ENCODE assay signal across 8 mouse cellular contexts in genomic region chr5:21056595-21056994, GRCm38 (mm10). TPM values are rescaled to one million over a fixed set of nuclear protein-coding genes. Genes with fewer than 3 reads are reported as not detected.
DNase-seq lines count a peak whose midpoint lies in the region; ATAC-seq lines count a peak whose summit lies in the region.

No protein-coding gene starts in this region.

- ATAC-seq in lung, embryonic 15.5 days (ENCODE audit: borderline replicate concordance, extremely low read depth, low FRiP score, low TSS enrichment): no peak
- no peak for ATAC-seq in embryonic facial prominence, embryonic 14.5 days (ENCODE audit: low read depth)
- ATAC-seq in intestine, embryonic 16.5 days: no peak
- no peak for ATAC-seq in neural tube, embryonic 14.5 days (ENCODE audit: low read depth)

- 3% methylated on average over 8 of the region's 8 CpGs for WGBS in lung, embryonic 15.5 days
- WGBS in embryonic facial prominence, embryonic 14.5 days: 7% methylated on average over 8 of the region's 8 CpGs
- 7% methylated on average over 8 of the region's 8 CpGs for WGBS in intestine, embryonic 16.5 days
- WGBS in neural tube, embryonic 14.5 days: 11% methylated on average over 8 of the region's 8 CpGs

- peak overlapping the region; percentile 99 for H3K27ac ChIP-seq in lung, embryonic 15.5 days
- peak overlapping the region; percentile 97 for H3K27ac ChIP-seq in embryonic facial prominence, embryonic 14.5 days (replicated peaks; ENCODE audit: low read depth, low read length)
- H3K27ac ChIP-seq in intestine, embryonic 16.5 days (ENCODE audit: low read length): peak overlapping the region; percentile 96
- H3K27ac ChIP-seq in neural tube, embryonic 14.5 days (ENCODE audit: low read depth, low read length): peak overlapping the region; percentile 99

- peak overlapping the region; percentile 55 for H3K4me2 ChIP-seq in lung, embryonic 15.5 days
- peak overlapping the region; percentile 61 for H3K4me2 ChIP-seq in embryonic facial prominence, embryonic 14.5 days (ENCODE audit: low read depth, low read length)
- peak overlapping the region; percentile 55 for H3K4me2 ChIP-seq in intestine, embryonic 16.5 days (ENCODE audit: low read depth, low read length)
- H3K4me2 ChIP-seq in neural tube, embryonic 14.5 days (ENCODE audit: low read depth, low read length): peak overlapping the region; percentile 51

- no peaks in the 10 kb centered on the region for H3K9me3 ChIP-seq in lung, embryonic 15.5 days
- no peaks in the 10 kb centered on the region for H3K9me3 ChIP-seq in embryonic facial prominence, embryonic 14.5 days (ENCODE audit: control insufficient read depth, low read length)
- H3K9me3 ChIP-seq in intestine, embryonic 16.5 days (ENCODE audit: control insufficient read depth, low read length): no peaks in the 10 kb centered on the region
- no peaks in the 10 kb centered on the region for H3K9me3 ChIP-seq in neural tube, embryonic 14.5 days (ENCODE audit: control insufficient read depth, low read length)

- H3K27me3 ChIP-seq in lung, embryonic 15.5 days: no peaks in the 10 kb centered on the region
- H3K27me3 ChIP-seq in embryonic facial prominence, embryonic 14.5 days (replicated peaks; ENCODE audit: control insufficient read depth, insufficient read depth, low read length): no peaks in the 10 kb centered on the region
- no peaks in the 10 kb centered on the region for H3K27me3 ChIP-seq in intestine, embryonic 16.5 days (replicated peaks; ENCODE audit: control insufficient read depth, insufficient read depth, low read length)
- no peaks in the 10 kb centered on the region for H3K27me3 ChIP-seq in neural tube, embryonic 14.5 days (ENCODE audit: control insufficient read depth, insufficient read depth, low read length)

- no peaks in the 10 kb centered on the region for H3K36me3 ChIP-seq in lung, embryonic 15.5 days
- no peaks in the 10 kb centered on the region for H3K36me3 ChIP-seq in embryonic facial prominence, embryonic 14.5 days (ENCODE audit: control insufficient read depth, insufficient read depth, low read length)
- H3K36me3 ChIP-seq in intestine, embryonic 16.5 days (ENCODE audit: control insufficient read depth, insufficient read depth, low read length): no peaks in the 10 kb centered on the region
- no peaks in the 10 kb centered on the region for H3K36me3 ChIP-seq in neural tube, embryonic 14.5 days (ENCODE audit: control insufficient read depth, insufficient read depth, low read length)

- peak overlapping the region; percentile 48 for H3K9ac ChIP-seq in lung, embryonic 15.5 days
- H3K9ac ChIP-seq in embryonic facial prominence, embryonic 14.5 days (ENCODE audit: low read depth, low read length): peak overlapping the region; percentile 63
- H3K9ac ChIP-seq in intestine, embryonic 16.5 days (ENCODE audit: low read depth, low read length): peak overlapping the region; percentile 74
- peak overlapping the region; percentile 61 for H3K9ac ChIP-seq in neural tube, embryonic 14.5 days (replicated peaks; ENCODE audit: low read depth, low read length)

- H3K4me1 ChIP-seq in lung, embryonic 15.5 days: peaks cover 15% of the 10 kb centered on the region
- peaks cover 12% of the 10 kb centered on the region for H3K4me1 ChIP-seq in embryonic facial prominence, embryonic 14.5 days (ENCODE audit: control insufficient read depth, insufficient read depth, low read length)
- peaks cover 7% of the 10 kb centered on the region for H3K4me1 ChIP-seq in intestine, embryonic 16.5 days (ENCODE audit: control insufficient read depth, insufficient read depth, low read length)
- H3K4me1 ChIP-seq in neural tube, embryonic 14.5 days (ENCODE audit: control insufficient read depth, insufficient read depth, low read length): peaks cover 7% of the 10 kb centered on the region; the same call in 1 of the 2 replicates

- peak overlapping the region; percentile 99 for H3K4me3 ChIP-seq in lung, embryonic 15.5 days
- peak overlapping the region; percentile 97 for H3K4me3 ChIP-seq in embryonic facial prominence, embryonic 14.5 days (ENCODE audit: low read depth, low read length)
- peak overlapping the region; percentile 98 for H3K4me3 ChIP-seq in intestine, embryonic 16.5 days (ENCODE audit: low read length)
- H3K4me3 ChIP-seq in neural tube, embryonic 14.5 days (ENCODE audit: low read depth, low read length): peak overlapping the region; percentile 96

- no peak for DNase-seq in lung, postnatal 14 days
- no peak for DNase-seq in embryonic facial prominence, embryonic 14.5 days (ENCODE audit: low spot score)
- no peak for DNase-seq in frontal cortex, postnatal 14 days (ENCODE audit: low spot score in 2 of 2)
- DNase-seq in thymus, postnatal 14 days: no peak
- no peak for DNase-seq in testis, postnatal 10 days (ENCODE audit: low spot score)

RNA-seq across cellular contexts. Expression of gene Ptpn12, which starts 0.9 kb away (rescaled TPM):
- polyA plus RNA-seq in lung, embryonic 15.5 days (2015; fragmentation: Nextera tagmentation; extraction: Ambion mirVana): 24.3 and 27.5 TPM in 2 replicates
- 26.1 and 30.0 TPM in 2 replicates for polyA plus RNA-seq in embryonic facial prominence, embryonic 14.5 days (2014; fragmentation: Nextera tagmentation; extraction: Ambion mirVana)
- 10.6 and 12.1 TPM in 2 replicates for polyA plus RNA-seq in intestine, embryonic 16.5 days (2015; fragmentation: Nextera tagmentation; extraction: Ambion mirVana)
- polyA plus RNA-seq in neural tube, embryonic 14.5 days (2014; fragmentation: Nextera tagmentation; extraction: Ambion mirVana): 29.7 and 30.5 TPM in 2 replicates
